Mouse (Mus musculus) ZHBTc4 (cell line): ENCODE measurements at regions not wholly inside any gene's neighbourhood (a gene's known extent, or its start where the extent isn't known, plus 50 kb on each side); places are given as distances from the start of the nearest gene placed in this dataset.

Experiments
- DNase-seq: peaks from one replicate; pipeline ENCODE4 v3.0.0-alpha.2; 2011; ENCODE audit warnings: low read depth, low spot score

DNA sequence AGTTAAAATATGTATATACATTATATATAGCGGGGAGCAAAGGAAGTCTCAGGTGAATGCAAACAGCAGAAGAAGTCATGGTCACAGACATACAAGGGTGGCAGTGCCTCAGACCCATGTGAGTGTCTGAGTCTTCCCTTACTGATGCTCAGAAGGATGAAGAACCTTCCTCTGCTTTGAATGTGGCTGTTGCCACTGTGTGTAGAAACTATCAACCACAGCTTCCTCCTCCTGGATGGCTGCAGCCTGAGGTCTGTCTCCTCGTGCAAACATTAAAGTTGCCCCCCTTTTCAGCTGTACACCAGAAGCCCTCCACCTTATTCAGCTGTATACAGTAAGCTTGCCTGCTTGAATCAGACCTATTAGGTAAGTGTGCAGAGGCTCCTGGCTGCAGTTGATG, 79.4 kb upstream of the Tspan5 start:
- no peak for DNase-seq

GRCm38 (mm10) chr3:138668394-138669092, 73.5 kb upstream of the Tspan5 start:
- DNase-seq, result peak; percentile 82

- DNase-seq, result peak; percentile 87
Measured at GRCm38 (mm10) chr3:138675881-138676280, 66.1 kb upstream of the Tspan5 start.

GRCm38 (mm10) chr3:138678351-138678750, 63.6 kb upstream of the Tspan5 start:
- no peak for DNase-seq

DNA sequence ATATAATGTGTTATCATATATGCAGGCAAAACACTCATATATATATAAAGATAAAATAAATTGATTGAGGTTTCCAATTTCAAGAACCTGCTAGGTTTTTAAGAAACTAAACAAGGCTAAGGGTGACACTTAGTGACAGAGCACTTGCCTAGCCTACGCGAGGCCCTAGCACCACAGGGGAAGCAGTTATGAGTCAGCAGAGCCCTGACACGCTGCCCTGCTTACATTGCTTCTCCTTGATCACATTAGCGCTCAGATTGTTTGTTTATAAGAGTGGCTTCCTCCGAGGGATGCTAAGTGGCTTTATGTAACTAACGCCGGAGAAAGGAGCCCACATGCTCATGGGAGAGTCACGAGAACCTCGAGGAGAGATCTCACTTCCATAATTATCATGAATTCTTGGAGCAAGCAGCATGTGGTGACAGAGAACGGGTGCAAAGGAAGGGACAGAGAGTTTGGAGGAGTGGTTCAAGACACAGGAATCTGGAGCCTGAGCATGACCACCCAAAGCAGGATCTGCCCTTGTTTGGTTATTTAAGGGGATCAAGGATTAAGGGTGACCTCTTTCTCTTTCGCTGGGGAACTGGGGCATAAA, 55.3 kb upstream of the Tspan5 start:
- no peak for DNase-seq

- no peak for DNase-seq
Measured at GRCm38 (mm10) chr3:138688606-138689005, 53.4 kb upstream of the Tspan5 start.
